ENCODE assay signal across 8 mouse cellular contexts in the genomic region with DNA sequence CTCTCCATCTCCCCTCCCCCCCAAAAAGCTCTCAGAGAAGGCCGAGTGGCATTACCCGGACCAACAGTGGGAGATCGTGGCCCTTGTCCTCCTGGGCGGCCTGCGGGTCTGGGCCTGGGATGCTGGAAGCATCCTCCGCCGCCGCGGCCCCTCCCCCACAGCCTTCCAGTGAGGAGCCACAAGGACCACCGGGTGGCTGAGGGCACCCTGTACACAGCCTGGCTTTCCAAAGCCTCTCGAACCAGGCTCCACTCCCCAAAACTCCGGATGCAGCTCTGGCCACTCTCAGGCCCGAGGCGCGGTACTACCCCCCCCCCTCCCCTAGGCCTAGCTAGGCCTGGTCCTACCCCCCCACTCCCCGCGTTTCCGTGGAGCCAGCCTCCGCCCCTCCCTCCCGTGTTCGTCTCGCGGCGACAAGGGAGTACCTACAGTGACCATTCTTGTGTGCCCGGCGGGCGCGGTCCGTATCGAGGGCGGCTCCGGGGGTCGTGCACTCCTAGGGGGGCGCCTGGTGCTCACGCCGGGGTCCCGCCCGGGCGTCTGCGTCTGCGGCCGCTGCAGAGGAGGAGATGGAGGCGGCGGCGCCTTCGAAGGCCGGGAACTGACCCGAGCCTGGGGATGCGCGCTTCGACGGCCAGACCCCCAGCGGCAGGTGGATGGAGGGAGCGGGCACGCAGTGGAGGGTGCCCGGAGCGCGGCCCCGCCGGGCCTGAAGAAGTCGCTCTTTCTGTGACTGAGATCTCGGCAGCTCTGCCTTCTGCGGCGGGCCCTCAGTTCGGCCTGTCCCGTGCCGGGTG. TPM values are rescaled to one million over a fixed set of nuclear protein-coding genes. Genes with fewer than 3 reads are reported as not detected.
DNase-seq lines count a peak whose midpoint lies in the region; ATAC-seq and TF ChIP-seq lines count a peak whose summit lies in the region.

No protein-coding gene starts in this region.

- H3K36me3 ChIP-seq in lung, embryonic 15.5 days, result no peaks in the 10 kb centered on the region
- H3K36me3 ChIP-seq in forebrain, embryonic 16.5 days (ENCODE audit: control insufficient read depth, insufficient read depth), result no peaks in the 10 kb centered on the region
- no peaks in the 10 kb centered on the region for H3K36me3 ChIP-seq in midbrain, embryonic 11.5 days (ENCODE audit: control insufficient read depth, insufficient read depth, low read length)

- no peak for ATAC-seq in lung, embryonic 15.5 days (ENCODE audit: borderline replicate concordance, extremely low read depth, low FRiP score, low TSS enrichment)
- peak; percentile 25 for ATAC-seq in forebrain, embryonic 16.5 days
- peak; percentile 28 for ATAC-seq in midbrain, embryonic 11.5 days (ENCODE audit: low FRiP score)

- peak overlapping the region; percentile 38 for H3K4me3 ChIP-seq in lung, embryonic 15.5 days
- H3K4me3 ChIP-seq in lung, adult 2 months (replicated peaks; ENCODE audit: extremely low read depth, low read depth, low read length), result no peak overlapping the region
- peak overlapping the region; percentile 90 for H3K4me3 ChIP-seq in forebrain, embryonic 16.5 days (replicated peaks; ENCODE audit: low read length)
- H3K4me3 ChIP-seq in midbrain, embryonic 11.5 days (ENCODE audit: low read depth, low read length), result peak overlapping the region; percentile 86

- no peak for TF ChIP-seq CTCF in lung, adult 2 months (IDR thresholded peaks at IDR 0.05; ENCODE audit: insufficient read depth, low read length)

- H3K27me3 ChIP-seq in lung, embryonic 15.5 days, result peaks cover 80% of the 10 kb centered on the region
- no peaks in the 10 kb centered on the region for H3K27me3 ChIP-seq in forebrain, embryonic 16.5 days (replicated peaks; ENCODE audit: control insufficient read depth, insufficient read depth, low read length)
- H3K27me3 ChIP-seq in midbrain, embryonic 11.5 days (ENCODE audit: control insufficient read depth, insufficient read depth, low read length), result peaks cover 8% of the 10 kb centered on the region

- no peak overlapping the region for H3K9ac ChIP-seq in lung, embryonic 15.5 days
- H3K9ac ChIP-seq in forebrain, embryonic 16.5 days (replicated peaks; ENCODE audit: low read depth, low read length), result peak overlapping the region; percentile 95
- peak overlapping the region; percentile 93 for H3K9ac ChIP-seq in midbrain, embryonic 11.5 days (ENCODE audit: low read length)

- peak; percentile 35 for DNase-seq in adrenal gland, postnatal 14 days
- no peak for DNase-seq in adrenal gland, adult 8-10 months
- no peak for DNase-seq in lung, adult 2 months
- DNase-seq in midbrain, embryonic 11.5 days (ENCODE audit: low spot score, missing footprints), result peak; percentile 96
- no peak for DNase-seq in ovary, adult 18-20 months (ENCODE audit: low spot score)
- no peak for DNase-seq in lung, adult 18-20 months

- no peak overlapping the region for H3K27ac ChIP-seq in lung, embryonic 15.5 days
- peak overlapping the region; percentile 96 for H3K27ac ChIP-seq in forebrain, embryonic 16.5 days (ENCODE audit: low read length)
- peak overlapping the region; percentile 86 for H3K27ac ChIP-seq in midbrain, embryonic 11.5 days (ENCODE audit: low read depth, low read length)

- peaks cover 27% of the 10 kb centered on the region for H3K4me1 ChIP-seq in lung, embryonic 15.5 days
- peaks cover 4% of the 10 kb centered on the region for H3K4me1 ChIP-seq in lung, adult 2 months (ENCODE audit: control insufficient read depth, insufficient read depth, low read length)
- peaks cover 40% of the 10 kb centered on the region for H3K4me1 ChIP-seq in forebrain, embryonic 16.5 days (replicated peaks; ENCODE audit: control insufficient read depth, insufficient read depth, low read length)
- H3K4me1 ChIP-seq in midbrain, embryonic 11.5 days (ENCODE audit: control insufficient read depth, insufficient read depth, low read length), result peaks cover 37% of the 10 kb centered on the region

- WGBS in lung, embryonic 15.5 days, result 2% methylated on average over 61 of the region's 67 CpGs
- WGBS in lung, adult 2 months, result 3% methylated on average over 67 of the region's 67 CpGs
- WGBS in forebrain, embryonic 16.5 days, result under 1% methylated on average over 59 of the region's 67 CpGs
- WGBS in midbrain, embryonic 11.5 days, result 1% methylated on average over 63 of the region's 67 CpGs

- no peak for TF ChIP-seq POLR2A in lung, adult 2 months (IDR thresholded peaks at IDR 0.05; ENCODE audit: borderline replicate concordance, extremely low read depth, low read depth, low read length)

- H3K9me3 ChIP-seq in lung, embryonic 15.5 days, result no peaks in the 10 kb centered on the region
- no peaks in the 10 kb centered on the region for H3K9me3 ChIP-seq in forebrain, embryonic 16.5 days (ENCODE audit: control insufficient read depth, low read length)
- no peaks in the 10 kb centered on the region for H3K9me3 ChIP-seq in midbrain, embryonic 11.5 days (ENCODE audit: control insufficient read depth, low read length)

- H3K4me2 ChIP-seq in lung, embryonic 15.5 days, result peak overlapping the region; percentile 67
- peak overlapping the region; percentile 93 for H3K4me2 ChIP-seq in forebrain, embryonic 16.5 days (ENCODE audit: low read length)
- peak overlapping the region; percentile 71 for H3K4me2 ChIP-seq in midbrain, embryonic 11.5 days

RNA-seq across cellular contexts. Expression of a gene that starts 0.5 kb away (rescaled TPM):
- total RNA-seq in adrenal gland, postnatal 14 days (2021), result 2.4 and 3.0 TPM in 2 replicates
- 1 to 10 TPM; 1.8 to 4.6 (median 2.9) TPM for total RNA-seq in adrenal gland, adult 8-10 months (2022)
- polyA plus RNA-seq in lung, embryonic 15.5 days (2015; fragmentation: Nextera tagmentation; extraction: Ambion mirVana), result 0.25 and 0.51 TPM in 2 replicates
- 0.05 and 0.06 TPM in 2 replicates for polyA plus RNA-seq in lung, adult 2 months (2012; rRNA removed)
- 77.6 and 101 TPM in 2 replicates for polyA plus RNA-seq in forebrain, embryonic 16.5 days (2015; fragmentation: Nextera tagmentation; extraction: Ambion mirVana)
- polyA plus RNA-seq in midbrain, embryonic 11.5 days (2014; fragmentation: Nextera tagmentation; extraction: Ambion mirVana), result 49.8 and 53.9 TPM in 2 replicates

RNA-seq across cellular contexts. Expression of a gene that starts 19.7 kb away (rescaled TPM):
- not detected in 2 replicates for total RNA-seq in adrenal gland, postnatal 14 days (2021)
- under 1 TPM in 1 of 4 experiments, not detected in 3; 0.73 TPM for total RNA-seq in adrenal gland, adult 8-10 months (2022)
- not detected in 2 replicates for polyA plus RNA-seq in lung, embryonic 15.5 days (2015; fragmentation: Nextera tagmentation; extraction: Ambion mirVana)
- polyA plus RNA-seq in lung, adult 2 months (2012; rRNA removed), result not detected in 2 replicates
- polyA plus RNA-seq in forebrain, embryonic 16.5 days (2015; fragmentation: Nextera tagmentation; extraction: Ambion mirVana), result not detected in 2 replicates
- not detected in 2 replicates for polyA plus RNA-seq in midbrain, embryonic 11.5 days (2014; fragmentation: Nextera tagmentation; extraction: Ambion mirVana)

RNA-seq across cellular contexts. Expression of a gene that starts 19.8 kb away (rescaled TPM):
- 9.1 and 10.1 TPM in 2 replicates for total RNA-seq in adrenal gland, postnatal 14 days (2021)
- 10 to 100 TPM in 3 of 4 experiments, 1 to 10 TPM in 1; 6.9 to 15.6 (median 12.3) TPM for total RNA-seq in adrenal gland, adult 8-10 months (2022)
- polyA plus RNA-seq in lung, embryonic 15.5 days (2015; fragmentation: Nextera tagmentation; extraction: Ambion mirVana), result 13.4 and 15.3 TPM in 2 replicates
- polyA plus RNA-seq in lung, adult 2 months (2012; rRNA removed), result 20.3 and 23.1 TPM in 2 replicates
- 20.7 and 22.4 TPM in 2 replicates for polyA plus RNA-seq in forebrain, embryonic 16.5 days (2015; fragmentation: Nextera tagmentation; extraction: Ambion mirVana)
- polyA plus RNA-seq in midbrain, embryonic 11.5 days (2014; fragmentation: Nextera tagmentation; extraction: Ambion mirVana), result 7.6 and 7.9 TPM in 2 replicates

RNA-seq across cellular contexts. Expression of a gene that starts 33.9 kb away (rescaled TPM):
- total RNA-seq in adrenal gland, postnatal 14 days (2021), result 74.9 and 80.6 TPM in 2 replicates
- 10 to 100 TPM; 41.2 to 50.4 (median 48.9) TPM for total RNA-seq in adrenal gland, adult 8-10 months (2022)
- polyA plus RNA-seq in lung, embryonic 15.5 days (2015; fragmentation: Nextera tagmentation; extraction: Ambion mirVana), result 33.2 and 33.9 TPM in 2 replicates
- polyA plus RNA-seq in lung, adult 2 months (2012; rRNA removed), result 29.1 and 36.4 TPM in 2 replicates
- 62.5 and 67.4 TPM in 2 replicates for polyA plus RNA-seq in forebrain, embryonic 16.5 days (2015; fragmentation: Nextera tagmentation; extraction: Ambion mirVana)
- polyA plus RNA-seq in midbrain, embryonic 11.5 days (2014; fragmentation: Nextera tagmentation; extraction: Ambion mirVana), result 31.2 and 31.5 TPM in 2 replicates

RNA-seq across cellular contexts. Expression of a gene that starts 47.7 kb away (rescaled TPM):
- total RNA-seq in adrenal gland, postnatal 14 days (2021), result 0.56 and 7.1 TPM in 2 replicates
- total RNA-seq in adrenal gland, adult 8-10 months (2022), result 1 to 10 TPM in 3 of 4 experiments, under 1 TPM in 1; 0.89 to 2.8 (median 1.2) TPM
- polyA plus RNA-seq in lung, embryonic 15.5 days (2015; fragmentation: Nextera tagmentation; extraction: Ambion mirVana), result 60.9 and 71.5 TPM in 2 replicates
- 79.3 and 94.3 TPM in 2 replicates for polyA plus RNA-seq in lung, adult 2 months (2012; rRNA removed)
- 0.60 and 0.78 TPM in 2 replicates for polyA plus RNA-seq in forebrain, embryonic 16.5 days (2015; fragmentation: Nextera tagmentation; extraction: Ambion mirVana)
- 1.3 and 1.6 TPM in 2 replicates for polyA plus RNA-seq in midbrain, embryonic 11.5 days (2014; fragmentation: Nextera tagmentation; extraction: Ambion mirVana)

Comparison
In these comparisons a context has a peak if more than half of its experiments do, and no peak if none do; other contexts are left out.
1. DNase-seq: peak in adrenal gland, postnatal 14 days (single experiment) and midbrain, embryonic 11.5 days (single experiment); none in adrenal gland, adult 8-10 months (single experiment), lung, adult 2 months (single experiment), ovary, adult 18-20 months (single experiment) and lung, adult 18-20 months (0 of 2).
2. RNA of a gene that starts 0.5 kb away (polyA plus RNA-seq): 77.6 to 101 TPM in forebrain, embryonic 16.5 days and 49.8 to 53.9 TPM in midbrain, embryonic 11.5 days; 0.25 to 0.51 TPM in lung, embryonic 15.5 days and 0.05 to 0.06 TPM in lung, adult 2 months; every median in the first group is over 10 times any median in the second.
3. Peak in every context shown above with its lines, with median percentiles within 50 percentile points of each other: H3K4me2 ChIP-seq.